Comparison of ENCODE assay signal across 8 mouse cellular contexts in the genomic region with DNA sequence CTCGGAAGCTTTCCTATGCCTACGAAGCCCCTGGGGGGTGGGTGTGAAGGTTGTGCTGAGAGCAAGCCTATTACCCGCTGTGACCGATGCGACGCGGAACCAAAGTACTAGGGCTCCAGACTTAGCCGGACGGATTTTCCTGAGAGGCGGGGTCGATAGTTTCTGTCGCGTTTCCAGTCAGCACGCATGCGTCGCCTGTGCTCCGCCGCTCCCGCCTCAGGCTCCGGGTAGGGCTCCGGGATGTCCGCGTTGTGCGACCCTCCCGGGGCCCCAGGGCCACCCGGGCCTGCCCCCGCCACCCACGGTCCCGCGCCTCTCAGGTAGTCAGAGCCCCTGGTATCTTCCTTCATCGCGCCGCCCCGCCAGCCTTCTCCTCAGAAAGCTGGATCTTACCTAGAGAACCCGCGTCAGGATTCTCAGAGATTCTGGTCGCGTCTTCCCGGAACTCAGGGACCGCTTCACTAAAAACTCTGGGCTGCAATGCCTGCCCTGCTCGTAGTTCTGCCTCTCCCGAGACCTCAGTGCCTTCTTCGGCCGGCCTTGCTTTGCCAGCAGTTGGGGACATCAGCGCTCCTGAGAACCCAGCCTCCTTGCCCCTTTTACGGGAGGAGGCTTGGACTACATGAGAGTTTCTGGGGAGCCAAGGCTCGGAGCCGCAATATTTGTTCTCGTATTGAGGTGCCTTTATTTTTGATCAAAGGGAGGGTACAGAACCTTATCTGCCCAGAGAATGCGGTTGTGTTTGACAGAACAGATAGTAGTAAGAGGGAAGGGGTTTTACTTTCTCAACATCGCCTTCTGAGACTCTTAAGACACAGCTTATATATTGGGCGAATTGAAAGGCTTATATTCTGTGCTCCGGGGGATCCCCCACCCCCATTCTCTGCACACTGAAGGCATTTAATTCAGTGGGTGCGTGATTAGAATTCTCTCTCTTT. TPM values are rescaled to one million over a fixed set of nuclear protein-coding genes. Genes with fewer than 3 reads are reported as not detected.
DNase-seq lines count a peak whose midpoint lies in the region; ATAC-seq lines count a peak whose summit lies in the region.

A gene (plus strand): TSS at position 177 of the 938 bp plus-strand sequence.

- peak within 1 kb of the TSS; percentile 95 for H3K9ac ChIP-seq in hindbrain, embryonic 11.5 days (ENCODE audit: low read depth, low read length)

- H3K4me3 ChIP-seq in hindbrain, embryonic 11.5 days (ENCODE audit: low read depth, low read length): peak within 1 kb of the TSS; percentile 64

- H3K36me3 ChIP-seq in hindbrain, embryonic 11.5 days (ENCODE audit: control insufficient read depth, insufficient read depth, low read length): no peaks in the 10 kb centered on the region

- peak within 1 kb of the TSS; percentile 72 for H3K27ac ChIP-seq in hindbrain, embryonic 11.5 days (ENCODE audit: low read depth, low read length)

- DNase-seq in NIH3T3 (ENCODE audit: low read depth): peak; percentile 95
- DNase-seq in cerebellum, adult 9-11 months: peak; percentile 85
- DNase-seq in frontal cortex, postnatal 10 days (ENCODE audit: low spot score in 2 of 2): peak; percentile 73 to 81
- DNase-seq in hindbrain, embryonic 11.5 days (ENCODE audit: low spot score): peak; percentile 92
- DNase-seq in layer of hippocampus, postnatal 10 days (ENCODE audit: low spot score in 2 of 2): peak; percentile 87 to 90
- DNase-seq in lung, postnatal 10 days: peak; percentile 92
- peak; percentile 70 for DNase-seq in ovary, postnatal 14 days (ENCODE audit: low spot score)
- DNase-seq in thymus, postnatal 10 days (ENCODE audit: low spot score in 2 of 2): peak; percentile 73 to 83

- WGBS in hindbrain, embryonic 11.5 days: 2% methylated on average over 53 of the region's 54 CpGs

- peak; percentile 48 for ATAC-seq in hindbrain, embryonic 11.5 days (ENCODE audit: low FRiP score)

- H3K9me3 ChIP-seq in hindbrain, embryonic 11.5 days (ENCODE audit: control insufficient read depth, low read length): no peaks in the 10 kb centered on the region

- H3K27me3 ChIP-seq in hindbrain, embryonic 11.5 days (ENCODE audit: control insufficient read depth, insufficient read depth, low read length): no peaks in the 10 kb centered on the region

- peaks cover 7% of the 10 kb centered on the region for H3K4me1 ChIP-seq in hindbrain, embryonic 11.5 days (replicated peaks; ENCODE audit: control insufficient read depth, insufficient read depth, low read length)

- peak within 1 kb of the TSS; percentile 89 for H3K4me2 ChIP-seq in hindbrain, embryonic 11.5 days (replicated peaks; ENCODE audit: low read depth, low read length)

RNA-seq across cellular contexts. Expression of the gene that starts here (rescaled TPM):
- 26.1 and 32.1 TPM in 2 replicates for polyA plus RNA-seq in hindbrain, embryonic 11.5 days (2014; fragmentation: Nextera tagmentation; extraction: Ambion mirVana)
- total RNA-seq in layer of hippocampus, postnatal 10 days (2021): 10 to 100 TPM; 24.6 to 25.0 TPM

Comparison
In these comparisons a context has a peak if more than half of its experiments do, and no peak if none do; other contexts are left out.
1. Peak in every context shown above with its lines: DNase-seq, ATAC-seq, H3K4me3 ChIP-seq and H3K27ac ChIP-seq.